Mouse (Mus musculus) limb, embryonic 13.5 days (tissue): Measurements from ENCODE around the gene Trpm3. TPM values are rescaled to one million over a fixed set of nuclear protein-coding genes. Genes with fewer than 3 reads are reported as not detected.
A peak's percentile ranks its signal among the peaks of the same experiment; 100 is the strongest.

Experiments
- ATAC-seq: fragments of 200-750 bp; cut with Nextera tagmentation; 2 replicates; pipeline ENCODE4 v1.8.0; 2017; ENCODE audit warnings: low read depth, moderate number of reproducible peaks, moderate TSS enrichment; ENCODE audit not compliant: low FRiP score
- H3K27ac ChIP-seq: fragments of 300-500 bp; sonication (generic); 2 replicates; pipeline ENCODE4 v1.5.1; 2015; ENCODE audit warnings: inconsistent platforms, mild to moderate bottlenecking, moderate library complexity
- H3K27me3 ChIP-seq: fragments of 300-500 bp; sonication (generic); 2 replicates; pipeline ENCODE4 v1.6.1; 2015; ENCODE audit warnings: mild to moderate bottlenecking, inconsistent platforms
- H3K36me3 ChIP-seq: fragments of 300-500 bp; sonication (generic); 2 replicates; pipeline ENCODE4 v1.6.1; 2015; ENCODE audit warnings: inconsistent platforms, mild to moderate bottlenecking, moderate library complexity
- H3K4me1 ChIP-seq: fragments of 300-500 bp; sonication (generic); 2 replicates; pipeline ENCODE4 v1.6.1; 2015; ENCODE audit warnings: inconsistent platforms
- H3K4me2 ChIP-seq: fragments of 300-500 bp; sonication (generic); replicated peaks from 2 replicates; pipeline ENCODE4 v1.6.1; 2015; ENCODE audit warnings: inconsistent platforms, mild to moderate bottlenecking, moderate library complexity
- H3K4me3 ChIP-seq: fragments of 300-500 bp; sonication (generic); 2 replicates; pipeline ENCODE4 v1.5.1; 2015; ENCODE audit warnings: moderate library complexity, mild to moderate bottlenecking, inconsistent platforms
- H3K9ac ChIP-seq: fragments of 300-500 bp; sonication (generic); 2 replicates; pipeline ENCODE4 v1.6.1; 2015; ENCODE audit warnings: mild to moderate bottlenecking, inconsistent platforms
- H3K9me3 ChIP-seq: fragments of 300-500 bp; sonication (generic); 2 replicates; pipeline ENCODE4 v1.6.1; 2016; ENCODE audit warnings: inconsistent platforms
- WGBS: fragments of 180-500 bp; shearing (Covaris S2); methylation state at CpG from one replicate; pipeline ENCODE4 v1.1.7; 2015; 5-methylcytosine and 5-hydroxymethylcytosine counted together
- polyA plus RNA-seq: library from polyadenylated mRNA; unstranded; fragments of >200 nt; fragmentation: Nextera tagmentation; extraction: Ambion mirVana; gene quantifications from 2 replicates; pipeline ENCODE4 v1.2.1, GENCODE M21; 2015

The Trpm3 gene
- polyA plus RNA-seq, 1 experiment from 2014 or later, result 6.3 TPM

DNA sequence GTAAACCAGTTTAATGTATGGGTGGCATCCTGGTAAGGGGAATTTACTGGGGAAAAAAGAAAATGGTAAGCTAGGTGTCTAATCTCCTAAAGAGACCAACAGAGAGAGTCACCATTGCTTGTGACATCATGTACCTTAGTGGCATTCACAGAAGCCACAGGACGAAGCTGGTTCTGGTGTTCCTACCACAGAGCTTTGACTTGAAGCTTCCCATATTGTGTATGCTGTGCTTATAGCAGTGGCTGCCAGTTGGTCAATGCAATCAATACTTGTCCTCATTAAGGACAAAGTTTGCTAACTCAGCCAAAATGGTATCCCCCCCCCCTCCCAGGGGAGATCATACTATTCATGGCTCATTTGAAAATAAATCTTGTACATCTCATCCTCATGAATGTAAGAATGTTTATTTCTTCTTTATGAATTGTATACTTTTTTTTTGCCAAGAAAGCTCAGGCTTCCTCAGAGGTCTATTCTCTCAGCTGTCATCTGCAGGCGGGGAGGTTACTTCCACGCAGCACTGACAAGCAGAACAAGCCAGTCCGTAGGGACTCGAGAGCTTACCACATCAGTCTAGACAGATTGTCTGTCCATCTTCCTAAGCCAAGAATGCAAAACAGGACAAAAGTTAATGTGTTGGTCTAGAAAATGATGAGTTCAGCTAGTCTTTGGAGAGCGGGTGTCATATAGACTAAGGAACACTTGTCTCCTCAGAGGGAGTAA, 404.3 kb downstream of the Trpm3 start:
- Histone ChIP-seq H3K4me2 (no peak overlapping the region), H3K9me3 (no peaks in the 10 kb centered on the region), H3K4me3 (no peak overlapping the region), H3K27ac (no peak overlapping the region), H3K27me3 (no peaks in the 10 kb centered on the region), H3K36me3 (no peaks in the 10 kb centered on the region), H3K9ac (no peak overlapping the region), H3K4me1 (no peaks in the 10 kb centered on the region)
- no peak for ATAC-seq
- 89% methylated on average over 6 of the region's 6 CpGs for WGBS

DNA sequence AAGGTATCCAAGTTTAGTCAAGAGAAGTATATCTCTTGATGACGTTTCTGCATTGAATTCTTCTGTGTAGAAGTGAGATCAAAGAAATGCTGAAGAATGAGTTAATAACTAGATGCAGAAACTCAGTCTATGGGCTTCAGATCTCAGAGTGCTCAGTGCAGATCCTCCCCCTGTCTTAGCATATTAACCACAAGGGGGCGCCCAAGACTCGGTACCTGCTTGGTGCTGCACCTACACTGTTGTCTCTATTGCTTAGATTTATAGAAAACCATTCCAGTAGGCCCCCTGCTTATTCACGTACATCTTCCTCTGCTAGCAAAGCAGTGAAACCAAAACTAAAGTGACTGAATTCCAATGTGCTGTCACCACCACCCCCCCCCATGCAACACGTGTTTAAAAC, 413.3 kb downstream of the Trpm3 start:
- H3K36me3 ChIP-seq, result no peaks in the 10 kb centered on the region
- H3K27me3 ChIP-seq, result no peaks in the 10 kb centered on the region
- no peak overlapping the region for H3K4me2 ChIP-seq
- 28% methylated on average over 5 of the region's 5 CpGs for WGBS
- no peak overlapping the region for H3K27ac ChIP-seq
- ATAC-seq, result no peak
- H3K9me3 ChIP-seq, result no peaks in the 10 kb centered on the region
- no peak overlapping the region for H3K4me3 ChIP-seq
- H3K9ac ChIP-seq, result no peak overlapping the region
- H3K4me1 ChIP-seq, result peaks cover 8% of the 10 kb centered on the region

DNA sequence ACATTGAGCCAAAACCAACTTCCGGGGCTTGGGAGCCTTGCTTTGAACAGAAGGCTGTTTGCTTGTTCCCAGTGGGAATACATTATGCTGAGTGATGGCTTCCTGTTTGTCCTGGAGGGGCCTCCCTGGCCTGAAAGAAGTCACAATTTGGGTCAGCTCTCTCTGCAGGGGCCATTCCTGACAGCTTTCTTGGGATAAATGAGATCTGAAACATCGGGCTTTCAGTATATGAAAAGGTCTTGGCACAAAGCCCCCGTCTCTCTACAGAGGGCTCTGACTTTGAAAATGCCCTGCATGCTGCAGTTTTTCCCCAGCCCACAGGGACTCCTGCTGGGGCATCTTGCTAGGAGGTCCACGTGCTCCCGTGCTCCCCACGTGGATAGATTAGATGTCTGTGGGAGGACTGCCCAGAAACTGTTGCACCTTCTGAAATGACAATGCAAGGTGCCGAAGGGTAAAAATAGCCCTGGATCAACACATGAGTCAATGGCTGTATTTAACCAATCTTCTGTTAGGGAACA, 415.6 kb downstream of the Trpm3 start:
- peak overlapping the region; percentile 30 for H3K4me2 ChIP-seq

DNA sequence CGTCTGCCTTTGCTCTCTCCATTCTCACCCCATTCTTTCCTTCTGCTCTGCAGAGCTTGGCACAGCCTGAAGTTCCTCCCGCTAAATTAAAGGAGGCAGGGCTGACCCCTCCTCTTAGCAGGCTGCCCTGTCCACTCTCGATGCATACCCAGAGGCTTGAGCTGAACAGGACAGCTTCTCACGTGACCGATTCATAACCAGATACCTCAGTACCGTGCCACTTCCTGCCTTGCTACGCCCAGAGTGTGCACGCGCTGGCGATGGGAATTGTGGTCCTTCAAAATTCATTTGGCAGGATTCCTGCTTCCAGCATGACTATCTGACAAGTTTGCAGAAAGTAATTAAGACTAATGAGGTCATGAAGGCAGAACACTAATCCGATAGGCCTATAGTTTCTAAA, 433.6 kb downstream of the Trpm3 start:
- Histone ChIP-seq H3K27me3 (no peaks in the 10 kb centered on the region), H3K4me1 (no peaks in the 10 kb centered on the region), H3K9me3 (no peaks in the 10 kb centered on the region), H3K4me2 (no peak overlapping the region), H3K9ac (no peak overlapping the region), H3K4me3 (no peak overlapping the region), H3K27ac (no peak overlapping the region), H3K36me3 (no peaks in the 10 kb centered on the region)
- 66% methylated on average over 11 of the region's 11 CpGs for WGBS
- no peak for ATAC-seq

More for the DNA sequence above, 415.6 kb downstream of the Trpm3 start:
- no peak for ATAC-seq
- Histone ChIP-seq H3K27me3 (no peaks in the 10 kb centered on the region), H3K4me3 (no peak overlapping the region), H3K9me3 (no peaks in the 10 kb centered on the region), H3K4me1 (peaks cover 8% of the 10 kb centered on the region), H3K27ac (no peak overlapping the region), H3K36me3 (no peaks in the 10 kb centered on the region), H3K9ac (no peak overlapping the region)
- WGBS, result 9% methylated on average over 7 of the region's 7 CpGs

DNA sequence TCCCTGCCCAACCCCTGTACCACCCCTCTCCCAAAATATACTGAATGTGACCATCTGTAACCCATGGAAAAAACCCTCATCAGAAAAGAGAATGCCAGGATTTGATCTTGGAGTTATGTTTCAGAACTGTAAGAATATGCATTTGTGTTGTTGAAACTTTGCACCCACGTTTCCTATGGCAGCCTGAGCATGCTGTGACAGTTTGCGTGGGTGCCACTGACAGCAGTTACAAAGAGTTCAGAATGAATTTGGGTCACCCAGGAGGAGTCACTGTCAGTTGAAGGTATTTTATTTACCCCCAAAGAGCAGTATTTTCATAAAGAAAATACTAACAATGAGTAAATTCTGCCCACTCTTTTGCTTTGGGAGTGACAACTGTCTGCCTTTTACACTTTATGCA, 434.0 kb downstream of the Trpm3 start:
- Histone ChIP-seq H3K36me3 (no peaks in the 10 kb centered on the region), H3K4me1 (no peaks in the 10 kb centered on the region), H3K4me2 (no peak overlapping the region), H3K9ac (no peak overlapping the region), H3K27ac (no peak overlapping the region), H3K9me3 (no peaks in the 10 kb centered on the region), H3K27me3 (no peaks in the 10 kb centered on the region), H3K4me3 (no peak overlapping the region)
- WGBS, result 79% methylated on average over 2 of the region's 2 CpGs
- ATAC-seq, result no peak

DNA sequence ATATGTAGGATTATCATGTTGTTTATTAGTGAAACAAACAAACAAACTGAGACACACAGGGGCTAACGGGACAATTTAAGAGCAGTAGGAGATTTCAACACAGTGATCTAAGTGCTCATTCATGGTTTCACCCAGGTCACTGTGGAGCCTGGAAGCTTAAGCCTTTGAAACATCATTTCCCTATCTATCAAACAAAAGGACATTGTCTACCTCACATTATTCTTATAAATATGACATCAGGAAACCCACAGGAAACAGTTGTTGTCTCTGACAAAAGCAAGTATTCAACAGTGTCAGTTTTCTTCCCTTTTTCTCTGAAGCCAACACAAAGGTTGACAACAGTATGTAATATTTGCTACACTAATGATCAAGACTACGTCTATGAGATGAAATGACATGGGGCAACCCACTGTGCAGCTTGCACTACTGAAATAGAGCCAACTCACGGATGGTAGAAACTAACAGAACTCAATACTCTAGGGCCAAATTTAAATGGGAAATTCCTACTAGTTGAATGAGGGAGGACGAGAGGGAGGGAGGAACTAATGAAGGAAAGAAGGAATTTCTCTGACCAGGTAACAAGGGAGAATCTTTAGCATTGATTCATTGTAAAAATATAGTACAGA, 443.4 kb downstream of the Trpm3 start:
- H3K4me3 ChIP-seq, result no peak overlapping the region
- WGBS, result 73% methylated on average over 4 of the region's 4 CpGs
- no peak overlapping the region for H3K4me2 ChIP-seq
- H3K4me1 ChIP-seq, result no peaks in the 10 kb centered on the region; the same call in 1 of the 2 replicates
- no peaks in the 10 kb centered on the region for H3K36me3 ChIP-seq
- no peaks in the 10 kb centered on the region for H3K27me3 ChIP-seq
- no peak for ATAC-seq
- no peaks in the 10 kb centered on the region for H3K9me3 ChIP-seq
- no peak overlapping the region for H3K9ac ChIP-seq
- H3K27ac ChIP-seq, result no peak overlapping the region

DNA sequence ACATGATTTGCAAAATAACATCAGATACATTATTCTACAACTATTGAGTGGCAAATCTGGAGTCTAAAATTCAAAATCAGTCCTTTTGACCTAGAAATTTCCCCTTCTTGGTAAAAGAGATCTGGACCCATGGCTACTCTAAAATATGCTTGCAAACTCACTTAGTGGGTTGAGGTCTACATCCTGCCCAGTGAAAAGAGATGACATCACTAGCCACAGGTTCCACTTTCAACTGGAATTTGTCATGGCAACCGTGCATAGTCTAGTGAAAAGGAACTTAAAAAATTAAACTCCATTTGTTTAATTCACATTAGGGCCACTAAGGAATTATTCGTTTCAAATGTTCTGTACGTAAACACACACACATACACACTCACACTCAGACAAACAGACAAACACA, 455.6 kb downstream of the Trpm3 start:
- Histone ChIP-seq H3K4me3 (no peak overlapping the region), H3K9ac (no peak overlapping the region), H3K4me2 (no peak overlapping the region), H3K9me3 (no peaks in the 10 kb centered on the region), H3K36me3 (no peaks in the 10 kb centered on the region), H3K4me1 (peaks cover 22% of the 10 kb centered on the region), H3K27me3 (no peaks in the 10 kb centered on the region), H3K27ac (no peak overlapping the region)
- ATAC-seq, result no peak; the same call in 1 of the 2 replicates
- 84% methylated on average over 3 of the region's 3 CpGs for WGBS

DNA sequence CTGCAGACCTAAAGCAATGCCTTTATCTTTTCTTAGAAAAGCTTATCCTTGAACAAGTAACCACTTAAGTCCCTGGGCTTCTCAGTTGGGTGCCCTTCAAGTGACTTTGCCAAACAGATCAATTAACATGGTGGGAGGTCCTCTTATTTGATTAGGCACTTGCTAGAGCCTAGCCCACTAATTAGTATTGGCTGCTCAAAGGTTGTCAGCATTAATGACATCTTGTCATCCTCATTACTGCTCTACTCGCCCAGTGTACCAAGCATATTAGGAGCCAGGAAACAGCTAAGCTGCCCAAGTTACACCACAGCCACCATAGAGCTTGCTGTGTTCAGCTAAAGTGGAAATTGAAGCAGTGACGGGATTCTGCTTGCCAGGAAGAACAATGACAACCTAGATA, 456.4 kb downstream of the Trpm3 start:
- H3K27ac ChIP-seq, result no peak overlapping the region
- H3K9ac ChIP-seq, result no peak overlapping the region
- H3K4me3 ChIP-seq, result no peak overlapping the region
- ATAC-seq, result no peak
- no peaks in the 10 kb centered on the region for H3K27me3 ChIP-seq
- H3K36me3 ChIP-seq, result no peaks in the 10 kb centered on the region
- H3K4me2 ChIP-seq, result no peak overlapping the region
- H3K9me3 ChIP-seq, result no peaks in the 10 kb centered on the region
- 48% methylated on average over 2 of the region's 2 CpGs for WGBS
- peaks cover 22% of the 10 kb centered on the region for H3K4me1 ChIP-seq

DNA sequence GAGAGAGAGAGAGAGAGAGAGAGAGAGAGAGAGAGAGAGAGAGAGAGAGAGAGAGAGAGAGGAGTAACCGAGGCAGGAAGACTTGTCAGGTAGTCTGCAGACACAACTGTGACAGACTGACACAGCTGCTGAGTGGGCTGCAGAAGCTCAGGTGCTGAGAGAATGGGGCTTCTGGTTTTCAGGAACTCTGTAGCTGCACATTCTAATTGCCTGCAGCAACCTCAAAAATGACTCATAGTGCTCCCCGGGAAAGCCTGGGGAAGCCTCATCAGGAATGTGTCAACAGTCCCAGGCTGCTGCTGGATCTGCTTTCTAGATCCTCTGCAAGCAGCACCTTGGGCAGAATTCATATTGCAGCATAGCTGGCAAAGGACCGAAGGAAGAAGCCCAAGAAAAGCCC, 457.9 kb downstream of the Trpm3 start:
- Histone ChIP-seq H3K4me1 (peaks cover 22% of the 10 kb centered on the region), H3K9ac (no peak overlapping the region), H3K27ac (peak overlapping the region; percentile 23; the same call in 1 of the 2 replicates), H3K4me3 (no peak overlapping the region), H3K27me3 (no peaks in the 10 kb centered on the region), H3K4me2 (no peak overlapping the region), H3K9me3 (no peaks in the 10 kb centered on the region), H3K36me3 (no peaks in the 10 kb centered on the region)
- 34% methylated on average over 3 of the region's 3 CpGs for WGBS
- no peak for ATAC-seq

DNA sequence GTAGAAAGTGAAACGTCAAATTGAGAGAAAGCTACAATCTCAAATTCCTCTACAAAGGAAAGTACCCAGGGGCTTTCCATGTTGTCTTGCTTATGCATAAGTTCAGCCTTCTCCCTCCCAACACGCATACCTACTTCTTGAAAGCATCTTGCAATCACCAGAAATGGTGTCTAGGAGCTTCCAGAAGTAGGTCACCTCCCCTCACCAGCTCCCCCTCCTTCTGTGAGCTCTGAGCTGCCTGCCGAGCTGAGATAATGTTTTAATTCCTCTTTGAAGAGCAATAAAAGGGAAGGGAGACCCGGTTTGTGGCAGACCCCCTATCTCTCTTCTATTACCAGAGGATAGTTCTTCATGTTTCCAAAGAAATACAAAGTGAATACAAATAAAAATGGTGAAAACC, 465.5 kb downstream of the Trpm3 start:
- no peak for ATAC-seq
- no peak overlapping the region for H3K4me2 ChIP-seq
- no peak overlapping the region for H3K9ac ChIP-seq
- no peaks in the 10 kb centered on the region for H3K9me3 ChIP-seq
- H3K27ac ChIP-seq, result no peak overlapping the region
- no peaks in the 10 kb centered on the region for H3K36me3 ChIP-seq
- peaks cover 4% of the 10 kb centered on the region; the same call in 1 of the 2 replicates for H3K4me1 ChIP-seq
- H3K4me3 ChIP-seq, result no peak overlapping the region
- WGBS, result 31% methylated on average over 4 of the region's 4 CpGs
- no peaks in the 10 kb centered on the region for H3K27me3 ChIP-seq

DNA sequence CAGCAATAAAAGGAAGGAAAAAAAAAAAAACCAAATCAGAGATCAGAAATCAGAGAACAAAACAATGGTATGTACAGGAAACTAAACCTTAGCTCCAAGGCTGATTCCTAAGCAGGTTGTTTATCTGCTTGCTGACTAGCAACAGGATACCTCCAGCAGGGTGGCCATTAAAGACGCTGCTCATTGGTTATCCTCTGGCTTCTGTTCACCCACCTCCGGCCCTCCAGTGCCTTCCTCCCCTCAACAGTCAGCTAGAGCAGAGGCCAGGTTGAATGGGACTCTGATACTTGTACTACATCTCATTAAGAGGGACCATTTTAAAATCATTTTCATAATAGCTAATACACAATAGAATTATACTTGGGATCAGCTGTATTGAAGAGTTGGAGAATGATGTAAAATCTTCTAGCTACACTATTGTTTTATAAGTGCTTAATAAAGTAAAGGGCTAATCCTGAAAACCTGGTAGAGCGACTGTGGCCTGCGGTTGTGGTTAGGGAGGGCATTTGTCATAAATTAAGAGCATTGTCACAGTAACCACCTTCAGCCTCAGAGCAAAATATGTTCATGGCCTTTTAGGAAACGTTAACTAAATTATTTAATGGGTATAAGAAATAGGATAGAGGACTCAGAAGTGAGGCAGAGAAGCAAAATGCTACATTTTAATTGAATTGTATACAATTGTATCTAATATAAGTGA, 469.3 kb downstream of the Trpm3 start:
- H3K27ac ChIP-seq, result no peak overlapping the region
- no peaks in the 10 kb centered on the region for H3K27me3 ChIP-seq
- H3K9ac ChIP-seq, result no peak overlapping the region
- ATAC-seq, result no peak
- no peaks in the 10 kb centered on the region for H3K4me1 ChIP-seq
- WGBS, result 56% methylated on average over 5 of the region's 5 CpGs
- no peaks in the 10 kb centered on the region for H3K9me3 ChIP-seq
- H3K36me3 ChIP-seq, result no peaks in the 10 kb centered on the region
- H3K4me3 ChIP-seq, result no peak overlapping the region
- no peak overlapping the region for H3K4me2 ChIP-seq

DNA sequence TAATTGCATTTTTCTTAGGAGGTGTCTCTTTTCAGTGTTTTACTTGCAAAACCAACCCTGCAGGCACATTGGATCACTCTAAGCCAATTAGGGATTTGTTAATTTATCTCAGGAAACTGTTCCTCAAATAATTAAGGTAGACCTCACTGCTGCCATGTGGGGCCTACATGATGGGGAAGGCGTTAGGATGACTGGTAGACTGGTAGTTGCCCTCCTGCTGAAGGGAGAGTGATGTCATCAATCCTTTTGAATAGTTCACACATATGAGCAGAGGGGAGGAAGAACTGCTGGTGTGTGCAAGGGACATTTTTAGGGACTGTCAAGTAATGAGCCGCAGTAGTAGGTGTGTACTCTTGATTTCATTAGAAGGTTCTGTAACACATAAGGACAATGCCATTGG, 472.8 kb downstream of the Trpm3 start:
- Histone ChIP-seq H3K4me2 (no peak overlapping the region), H3K27me3 (no peaks in the 10 kb centered on the region), H3K27ac (no peak overlapping the region), H3K4me1 (no peaks in the 10 kb centered on the region), H3K9ac (no peak overlapping the region), H3K9me3 (no peaks in the 10 kb centered on the region), H3K4me3 (no peak overlapping the region), H3K36me3 (no peaks in the 10 kb centered on the region)
- no peak for ATAC-seq
- WGBS, result 73% methylated on average over 2 of the region's 2 CpGs
